Mouse (Mus musculus): ENCODE measurements around the gene Olfr311.

DNA sequence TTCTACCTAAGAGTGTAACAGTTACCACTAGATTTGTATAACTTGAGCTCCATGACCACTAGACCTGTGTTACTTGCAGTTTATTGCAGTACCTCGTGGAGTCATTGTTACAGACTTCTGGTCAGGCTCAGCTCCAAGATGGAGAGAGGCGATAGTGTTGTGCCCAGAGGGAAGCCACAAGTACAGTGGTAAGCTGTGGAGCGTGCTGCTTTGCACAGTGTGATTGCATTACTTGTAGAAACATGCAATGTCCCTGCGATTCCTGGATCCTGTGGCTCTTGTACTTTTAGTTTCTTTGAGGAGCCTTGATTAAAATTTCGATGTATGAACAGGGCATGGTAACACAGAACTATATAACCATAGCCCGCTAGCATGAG is 28.9 kb downstream of the Olfr311 start:
- TF ChIP-seq CTCF (IDR thresholded peaks at IDR 0.05; ENCODE audit: extremely low read depth, insufficient read depth, low read length) (no peak), POLR2A (IDR thresholded peaks at IDR 0.05; ENCODE audit: extremely low read depth, insufficient read depth, low read length) (no peak)
